Mouse (Mus musculus): ENCODE results near the gene Chrng.

- TF ChIP-seq CTCF (IDR thresholded peaks at IDR 0.05; ENCODE audit: insufficient read depth, low read length), result no peak
- TF ChIP-seq POLR2A (IDR thresholded peaks at IDR 0.05; ENCODE audit: borderline replicate concordance, extremely low read depth, low read depth, low read length), result no peak
These were observed 1.9 kb downstream of the Chrng start for GRCm38 (mm10) chr1:87206339-87206738.

Measured in lung, adult 2 months (tissue).